Mouse (Mus musculus) liver (tissue): ENCODE measurements at regions not wholly inside any gene's neighbourhood (a gene's known extent, or its start where the extent isn't known, plus 50 kb on each side); places are given as distances from the start of the nearest gene placed in this dataset.

ENCODE experiments used
- DNase-seq: peaks from one replicate; pipeline ENCODE4 v3.0.0-alpha.2; 2020; ENCODE audit warnings: mixed read lengths

GRCm38 (mm10) chr3:151192092-151192491 is 245.6 kb upstream of the Adgrl4 start:
- no peak for DNase-seq

- no peak for DNase-seq
These were observed 226.7 kb upstream of the Adgrl4 start for GRCm38 (mm10) chr3:151210978-151211377.

- DNase-seq, result no peak
These were observed 220.8 kb upstream of the Adgrl4 start for GRCm38 (mm10) chr3:151216764-151217502.

- DNase-seq, result no peak
These were observed 215.3 kb upstream of the Adgrl4 start for GRCm38 (mm10) chr3:151222407-151222806.

GRCm38 (mm10) chr3:151252458-151252857 is 185.2 kb upstream of the Adgrl4 start:
- DNase-seq, result no peak

GRCm38 (mm10) chr3:151262821-151263220 is 174.9 kb upstream of the Adgrl4 start:
- DNase-seq, result no peak

GRCm38 (mm10) chr3:151265658-151266057 is 172.0 kb upstream of the Adgrl4 start:
- peak; percentile 3 for DNase-seq

GRCm38 (mm10) chr3:151269514-151269913 is 168.2 kb upstream of the Adgrl4 start:
- DNase-seq, result no peak

- DNase-seq, result no peak
These were observed 153.9 kb upstream of the Adgrl4 start for GRCm38 (mm10) chr3:151283829-151284228.

GRCm38 (mm10) chr3:151293981-151294605 is 143.6 kb upstream of the Adgrl4 start:
- peak; percentile 12 for DNase-seq

- DNase-seq, result no peak
These were observed 143.1 kb upstream of the Adgrl4 start for GRCm38 (mm10) chr3:151294606-151295005.

GRCm38 (mm10) chr3:151295027-151295426 is 142.7 kb upstream of the Adgrl4 start:
- no peak for DNase-seq

GRCm38 (mm10) chr3:151298325-151298724 is 139.4 kb upstream of the Adgrl4 start:
- DNase-seq, result no peak

- DNase-seq, result no peak
These were observed 132.3 kb upstream of the Adgrl4 start for GRCm38 (mm10) chr3:151305402-151305801.

GRCm38 (mm10) chr3:151307975-151308374 is 129.7 kb upstream of the Adgrl4 start:
- DNase-seq, result no peak

GRCm38 (mm10) chr3:151323835-151324234 is 113.9 kb upstream of the Adgrl4 start:
- no peak for DNase-seq

GRCm38 (mm10) chr3:151329801-151330200 is 107.9 kb upstream of the Adgrl4 start:
- DNase-seq, result no peak

GRCm38 (mm10) chr3:151331906-151332305 is 105.8 kb upstream of the Adgrl4 start:
- no peak for DNase-seq

GRCm38 (mm10) chr3:151332317-151332687 is 105.4 kb upstream of the Adgrl4 start:
- no peak for DNase-seq

- DNase-seq, result no peak
These were observed 104.8 kb upstream of the Adgrl4 start for GRCm38 (mm10) chr3:151332688-151333452.

- DNase-seq, result no peak
These were observed 103.8 kb upstream of the Adgrl4 start for GRCm38 (mm10) chr3:151333867-151334341.

- DNase-seq, result no peak
These were observed 86.1 kb upstream of the Adgrl4 start for GRCm38 (mm10) chr3:151351481-151352090.

- DNase-seq, result no peak
These were observed 71.4 kb upstream of the Adgrl4 start for GRCm38 (mm10) chr3:151366302-151366701.
